Mouse (Mus musculus): ENCODE results near the gene Zfyve16. TPM values are rescaled to one million over a fixed set of nuclear protein-coding genes. Genes with fewer than 3 reads are reported as not detected.
A peak's percentile ranks its signal among the peaks of the same experiment; 100 is the strongest.

Gene Zfyve16
- polyA plus RNA-seq, 1 experiment = 4.7 TPM

DNA sequence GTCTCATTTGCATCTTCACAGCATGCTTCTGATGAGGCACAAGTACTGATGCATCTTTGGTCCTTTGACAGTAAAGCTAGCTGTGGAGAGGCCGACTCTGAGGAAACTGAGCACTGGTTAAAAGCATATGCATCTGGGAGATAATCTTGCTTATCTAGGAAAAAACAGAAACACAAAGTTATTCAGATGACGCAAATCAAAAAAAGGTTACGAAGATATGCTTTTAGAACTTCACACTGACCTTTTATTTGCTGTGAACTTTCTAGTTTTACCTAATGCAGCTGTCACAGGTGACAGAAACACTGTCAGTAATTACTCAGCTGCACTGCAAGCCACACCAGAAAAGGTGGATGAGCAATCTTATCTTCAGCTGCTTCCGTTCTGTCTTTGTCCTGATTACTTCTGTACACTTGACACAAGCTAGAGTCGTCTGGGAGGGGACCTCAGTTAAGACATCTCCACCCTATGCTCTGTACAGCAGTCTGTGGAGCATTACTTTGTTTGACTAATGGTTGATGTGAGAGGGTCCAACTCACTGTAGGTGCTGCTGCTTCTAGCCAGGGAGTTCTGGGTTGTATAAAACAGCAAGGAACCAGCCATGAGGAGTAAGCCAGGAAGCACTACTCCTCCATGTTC, 7.4 kb downstream of the Zfyve16 start:
- peaks cover 4% of the 10 kb centered on the region; the same call in 1 of the 2 replicates for H3K36me3 ChIP-seq (ENCODE audit: control insufficient read depth, insufficient read depth, low read length)
- WGBS = 89% methylated on average over 5 of the region's 5 CpGs
- DNase-seq = no peak
- TF ChIP-seq CTCF (conservative IDR thresholded peaks at IDR 0.05; ENCODE audit: insufficient read depth, insufficient read length, low read depth, low read length) = no peak
- no peak for TF ChIP-seq POLR2A (IDR thresholded peaks at IDR 0.05; ENCODE audit: low read depth, low read length)
- no peaks in the 10 kb centered on the region for H3K4me1 ChIP-seq (ENCODE audit: control insufficient read depth, insufficient read depth, low read length)
- H3K4me3 ChIP-seq (ENCODE audit: insufficient read depth, low read depth, low read length) = no peak overlapping the region
- H3K27ac ChIP-seq (ENCODE audit: insufficient read depth, low read depth, low read length) = no peak overlapping the region
- no peaks in the 10 kb centered on the region for H3K27me3 ChIP-seq (replicated peaks; ENCODE audit: control insufficient read depth, insufficient read depth, low read length)

DNA sequence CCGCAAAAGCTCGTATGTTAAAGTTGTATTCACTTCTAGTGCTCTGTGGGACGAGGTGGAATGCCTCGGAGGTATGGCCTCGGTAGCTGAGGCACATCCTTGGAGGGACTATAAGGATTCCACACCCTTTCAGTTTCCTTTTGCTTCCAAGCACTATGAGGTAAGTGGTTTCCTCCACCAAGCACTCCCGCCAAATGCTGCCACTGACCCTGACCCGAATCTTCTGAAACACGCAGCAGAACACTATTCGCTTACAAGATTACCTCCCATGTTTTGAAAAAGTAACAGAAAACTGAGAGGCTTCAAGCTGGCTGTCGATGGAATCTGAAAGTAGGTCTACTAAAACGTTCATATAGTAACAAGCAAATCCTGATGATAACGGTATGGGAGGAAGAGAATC, 25.8 kb downstream of the Zfyve16 start:
- 85% methylated on average over 12 of the region's 12 CpGs for WGBS
- peaks cover 13% of the 10 kb centered on the region for H3K36me3 ChIP-seq (ENCODE audit: control insufficient read depth, insufficient read depth, low read length)
- no peak overlapping the region for H3K27ac ChIP-seq (ENCODE audit: insufficient read depth, low read depth, low read length)
- TF ChIP-seq CTCF (conservative IDR thresholded peaks at IDR 0.05; ENCODE audit: insufficient read depth, insufficient read length, low read depth, low read length) (no peak), POLR2A (IDR thresholded peaks at IDR 0.05; ENCODE audit: low read depth, low read length) (no peak)
- H3K27me3 ChIP-seq (replicated peaks; ENCODE audit: control insufficient read depth, insufficient read depth, low read length) = no peaks in the 10 kb centered on the region
- no peak overlapping the region for H3K4me3 ChIP-seq (ENCODE audit: insufficient read depth, low read depth, low read length)
- no peaks in the 10 kb centered on the region for H3K4me1 ChIP-seq (ENCODE audit: control insufficient read depth, insufficient read depth, low read length)
- no peak for DNase-seq

DNA sequence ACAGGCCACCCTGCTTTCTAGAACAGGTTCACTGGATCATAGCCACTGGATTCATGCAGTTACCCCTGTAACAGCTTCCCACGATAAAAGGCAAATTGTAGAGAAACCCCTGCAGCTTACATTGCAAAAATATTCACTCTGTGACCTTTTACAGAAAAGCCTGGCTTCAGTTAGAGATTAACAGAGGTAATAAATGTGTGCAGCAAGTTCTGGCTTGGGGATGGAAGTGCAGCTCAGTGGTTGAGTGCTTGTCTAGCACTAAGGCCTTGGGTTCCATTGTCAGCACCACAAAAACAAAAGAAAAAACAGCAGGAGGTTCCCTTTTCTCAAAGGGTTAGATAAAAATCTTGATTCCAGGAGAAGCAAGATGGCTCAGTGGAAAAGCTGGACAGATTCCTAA, 38.7 kb downstream of the Zfyve16 start:
- TF ChIP-seq POLR2A (IDR thresholded peaks at IDR 0.05; ENCODE audit: low read depth, low read length) = no peak
- TF ChIP-seq CTCF (conservative IDR thresholded peaks at IDR 0.05; ENCODE audit: insufficient read depth, insufficient read length, low read depth, low read length) = no peak
- Histone ChIP-seq H3K36me3 (ENCODE audit: control insufficient read depth, insufficient read depth, low read length) (no peaks in the 10 kb centered on the region; the same call in none of the 2 replicates), H3K27ac (ENCODE audit: insufficient read depth, low read depth, low read length) (peak overlapping the region; percentile 71), H3K27me3 (replicated peaks; ENCODE audit: control insufficient read depth, insufficient read depth, low read length) (no peaks in the 10 kb centered on the region), H3K4me3 (ENCODE audit: insufficient read depth, low read depth, low read length) (no peak overlapping the region), H3K4me1 (ENCODE audit: control insufficient read depth, insufficient read depth, low read length) (peaks cover 7% of the 10 kb centered on the region)
- peak; percentile 51 for DNase-seq
- WGBS = 44% methylated on average over 1 of the region's 1 CpGs

DNA sequence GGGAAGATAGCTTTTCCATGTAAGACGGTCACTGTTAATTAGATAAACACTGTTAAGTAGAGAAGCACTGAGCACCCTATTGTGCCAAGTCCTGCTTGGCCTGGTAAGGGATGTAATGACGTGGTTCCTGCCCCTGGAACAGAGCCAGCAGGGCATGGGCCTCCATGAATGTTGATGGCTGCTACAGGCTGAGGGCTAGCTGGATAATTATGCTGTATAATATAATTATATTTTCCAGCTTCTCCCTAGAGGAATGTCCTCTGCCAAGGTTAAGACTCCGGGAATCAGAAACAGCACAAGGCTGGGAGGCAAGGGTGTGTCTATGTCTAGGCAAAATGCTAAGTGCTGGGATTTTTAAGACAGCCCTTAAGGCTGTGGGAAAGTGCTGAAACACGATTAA, 39.9 kb downstream of the Zfyve16 start:
- 33% methylated on average over 4 of the region's 4 CpGs for WGBS
- Histone ChIP-seq H3K27me3 (replicated peaks; ENCODE audit: control insufficient read depth, insufficient read depth, low read length) (no peaks in the 10 kb centered on the region), H3K4me3 (ENCODE audit: insufficient read depth, low read depth, low read length) (no peak overlapping the region), H3K4me1 (ENCODE audit: control insufficient read depth, insufficient read depth, low read length) (peaks cover 7% of the 10 kb centered on the region), H3K27ac (ENCODE audit: insufficient read depth, low read depth, low read length) (peak overlapping the region; percentile 56; the same call in 1 of the 2 replicates), H3K36me3 (ENCODE audit: control insufficient read depth, insufficient read depth, low read length) (no peaks in the 10 kb centered on the region; the same call in none of the 2 replicates)
- TF ChIP-seq POLR2A (IDR thresholded peaks at IDR 0.05; ENCODE audit: low read depth, low read length) (no peak), CTCF (conservative IDR thresholded peaks at IDR 0.05; ENCODE audit: insufficient read depth, insufficient read length, low read depth, low read length) (no peak)
- DNase-seq = peak; percentile 63

DNA sequence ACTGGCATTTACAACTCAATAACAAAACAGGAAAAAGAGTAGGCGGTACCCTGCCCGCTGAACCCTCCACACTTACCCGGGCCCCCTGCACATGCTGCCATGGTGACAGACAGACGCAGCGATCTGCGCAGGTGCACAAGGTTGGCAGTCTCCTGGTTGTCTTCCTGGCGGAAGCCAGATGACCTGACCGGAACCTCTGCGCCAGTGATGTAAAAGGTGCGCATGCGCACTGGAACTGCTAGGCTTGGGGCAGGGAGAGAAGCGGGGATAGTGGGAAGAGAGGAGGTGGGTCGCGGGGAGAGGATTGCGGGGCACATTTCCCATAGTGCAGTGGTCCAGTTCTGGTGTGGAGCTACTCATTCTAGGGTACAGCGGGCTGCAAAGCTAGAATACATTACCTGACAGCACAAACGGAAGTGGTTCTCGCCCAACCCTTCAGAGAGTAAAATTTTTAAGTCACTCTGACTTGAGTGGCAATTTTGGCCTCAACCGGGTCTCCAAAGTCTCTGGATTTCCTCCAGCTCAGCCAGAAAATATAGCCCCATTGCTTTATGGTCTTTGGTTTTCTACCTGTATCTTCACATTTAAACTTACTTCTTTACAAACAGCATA, 46.7 kb downstream of the Zfyve16 start, which contains the start of gene Fam151b:
TSS of gene Fam151b (minus strand) at position 164 of the 612 bp plus-strand sequence.
- Histone ChIP-seq H3K36me3 (ENCODE audit: control insufficient read depth, insufficient read depth, low read length) (no peaks in the 10 kb centered on the region), H3K4me1 (ENCODE audit: control insufficient read depth, insufficient read depth, low read length) (no peaks in the 10 kb centered on the region), H3K27ac (ENCODE audit: insufficient read depth, low read depth, low read length) (peak within 1 kb of the TSS; percentile 78), H3K27me3 (replicated peaks; ENCODE audit: control insufficient read depth, insufficient read depth, low read length) (no peaks in the 10 kb centered on the region), H3K4me3 (ENCODE audit: insufficient read depth, low read depth, low read length) (peak within 1 kb of the TSS; percentile 57)
- peak; percentile 97 for DNase-seq
- WGBS = 4% methylated on average over 19 of the region's 19 CpGs
- TF ChIP-seq CTCF (conservative IDR thresholded peaks at IDR 0.05; ENCODE audit: insufficient read depth, insufficient read length, low read depth, low read length) (no peak), POLR2A (IDR thresholded peaks at IDR 0.05; ENCODE audit: low read depth, low read length) (peak; percentile 66)

DNA sequence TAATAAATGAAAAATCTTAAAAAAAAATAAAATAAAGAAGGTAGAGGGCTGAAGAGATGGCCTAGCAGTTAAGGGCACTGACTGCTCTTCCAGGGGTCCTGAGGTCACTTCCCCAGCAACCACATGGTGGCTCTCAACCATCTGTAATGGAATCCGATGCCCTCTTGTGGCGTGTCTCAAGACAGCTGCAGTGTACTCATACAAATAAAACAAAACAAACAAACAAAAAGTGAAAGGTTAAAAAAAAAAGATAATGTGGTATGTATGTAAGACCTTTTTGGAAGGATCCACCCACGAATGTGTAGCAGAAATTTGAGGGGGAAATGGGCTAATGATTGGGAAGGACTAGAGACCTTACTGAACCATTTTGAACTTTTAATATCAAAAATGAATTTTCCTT, 47.3 kb downstream of the Zfyve16 start:
- H3K27me3 ChIP-seq (replicated peaks; ENCODE audit: control insufficient read depth, insufficient read depth, low read length) = no peaks in the 10 kb centered on the region
- peak; percentile 71 for TF ChIP-seq CTCF (conservative IDR thresholded peaks at IDR 0.05; ENCODE audit: insufficient read depth, insufficient read length, low read depth, low read length)
- TF ChIP-seq POLR2A (IDR thresholded peaks at IDR 0.05; ENCODE audit: low read depth, low read length) = no peak
- peak overlapping the region; percentile 57 for H3K4me3 ChIP-seq (ENCODE audit: insufficient read depth, low read depth, low read length)
- no peaks in the 10 kb centered on the region for H3K36me3 ChIP-seq (ENCODE audit: control insufficient read depth, insufficient read depth, low read length)
- 7% methylated on average over 3 of the region's 3 CpGs for WGBS
- peak; percentile 70 for DNase-seq
- no peaks in the 10 kb centered on the region for H3K4me1 ChIP-seq (ENCODE audit: control insufficient read depth, insufficient read depth, low read length)
- no peak overlapping the region for H3K27ac ChIP-seq (ENCODE audit: insufficient read depth, low read depth, low read length)

DNA sequence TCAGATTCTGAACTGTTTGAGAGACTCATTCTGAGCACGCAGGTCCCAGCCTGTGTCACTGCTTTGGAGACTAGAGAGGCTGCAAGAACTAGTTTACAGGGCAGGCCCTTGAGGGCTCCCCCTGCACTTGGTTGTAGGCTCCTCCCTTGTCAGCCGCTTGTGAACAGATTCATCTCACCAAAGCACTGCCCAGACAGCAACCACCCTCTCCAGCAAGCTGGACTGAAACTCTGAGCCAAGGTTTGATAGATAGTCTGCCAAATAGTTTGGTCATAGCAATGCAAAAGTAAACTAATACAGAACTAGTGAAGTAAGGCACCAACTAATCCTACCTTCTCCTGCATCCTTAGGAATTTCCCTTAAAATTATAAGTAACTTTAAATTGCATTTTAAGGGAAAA, 60.5 kb downstream of the Zfyve16 start:
- no peak for TF ChIP-seq CTCF (conservative IDR thresholded peaks at IDR 0.05; ENCODE audit: insufficient read depth, insufficient read length, low read depth, low read length)
- no peak for TF ChIP-seq POLR2A (IDR thresholded peaks at IDR 0.05; ENCODE audit: low read depth, low read length)
- no peaks in the 10 kb centered on the region for H3K27me3 ChIP-seq (replicated peaks; ENCODE audit: control insufficient read depth, insufficient read depth, low read length)
- no peaks in the 10 kb centered on the region for H3K36me3 ChIP-seq (ENCODE audit: control insufficient read depth, insufficient read depth, low read length)
- WGBS = 51% methylated on average over 2 of the region's 2 CpGs
- H3K4me1 ChIP-seq (ENCODE audit: control insufficient read depth, insufficient read depth, low read length) = peaks cover 8% of the 10 kb centered on the region; the same call in 1 of the 2 replicates
- DNase-seq = peak; percentile 58
- peak overlapping the region; percentile 93; the same call in 1 of the 2 replicates for H3K27ac ChIP-seq (ENCODE audit: insufficient read depth, low read depth, low read length)
- H3K4me3 ChIP-seq (ENCODE audit: insufficient read depth, low read depth, low read length) = no peak overlapping the region

Measured in kidney, adult 2 months (tissue).